Mouse (Mus musculus) kidney, postnatal 14 days (tissue): ENCODE results near the gene Sptlc2.

Experiments
- DNase-seq: peaks from one replicate; pipeline ENCODE4 v3.0.0; 2022; ENCODE audit warnings: mixed read lengths

Sptlc2 gene

GRCm38 (mm10) chr12:87388122-87388774 is at the start of gene Sptlc2:
TSS of gene Sptlc2 (minus strand) at chr12:87388355.
- peak; percentile 100 for DNase-seq

- DNase-seq = no peak
Observed at GRCm38 (mm10) chr12:87428885-87429284, 40.7 kb upstream of the Sptlc2 start.

GRCm38 (mm10) chr12:87428295-87428694 is 40.1 kb upstream of the Sptlc2 start:
- DNase-seq = no peak

GRCm38 (mm10) chr12:87426354-87427031 is 38.3 kb upstream of the Sptlc2 start:
- DNase-seq = no peak

- DNase-seq = no peak
Observed at GRCm38 (mm10) chr12:87424516-87424915, 36.4 kb upstream of the Sptlc2 start.

- DNase-seq = no peak
Observed at GRCm38 (mm10) chr12:87423700-87424099, 35.5 kb upstream of the Sptlc2 start.

- no peak for DNase-seq
Observed at GRCm38 (mm10) chr12:87421708-87422507, 33.8 kb upstream of the Sptlc2 start.

GRCm38 (mm10) chr12:87419974-87420485 is 31.9 kb upstream of the Sptlc2 start:
- no peak for DNase-seq

- DNase-seq = no peak
Observed at GRCm38 (mm10) chr12:87418921-87419320, 30.8 kb upstream of the Sptlc2 start.

- peak; percentile 66 for DNase-seq
Observed at GRCm38 (mm10) chr12:87416690-87417089, 28.5 kb upstream of the Sptlc2 start.

- DNase-seq = no peak
Observed at GRCm38 (mm10) chr12:87415358-87415757, 27.2 kb upstream of the Sptlc2 start.

- peak; percentile 72 for DNase-seq
Observed at GRCm38 (mm10) chr12:87413179-87413790, 25.1 kb upstream of the Sptlc2 start.

- no peak for DNase-seq
Observed at GRCm38 (mm10) chr12:87410999-87411398, 22.8 kb upstream of the Sptlc2 start.

- no peak for DNase-seq
Observed at GRCm38 (mm10) chr12:87409123-87409522, 21.0 kb upstream of the Sptlc2 start.

GRCm38 (mm10) chr12:87407869-87408605 is 19.9 kb upstream of the Sptlc2 start:
- peak; percentile 55 for DNase-seq

GRCm38 (mm10) chr12:87405721-87406120 is 17.6 kb upstream of the Sptlc2 start:
- no peak for DNase-seq

- no peak for DNase-seq
Observed at GRCm38 (mm10) chr12:87405165-87405564, 17.0 kb upstream of the Sptlc2 start.

- DNase-seq = no peak
Observed at GRCm38 (mm10) chr12:87401883-87402282, 13.7 kb upstream of the Sptlc2 start.

- DNase-seq = no peak
Observed at GRCm38 (mm10) chr12:87399119-87399819, 11.1 kb upstream of the Sptlc2 start.

GRCm38 (mm10) chr12:87397811-87398417 is 9.8 kb upstream of the Sptlc2 start:
- no peak for DNase-seq

GRCm38 (mm10) chr12:87397126-87397525 is 9.0 kb upstream of the Sptlc2 start:
- DNase-seq = no peak
